Mouse (Mus musculus) small intestine, adult 2 months (tissue): ENCODE measurements around the gene Hoxb4.

Experiments
- CTCF ChIP-seq: fragments of 200-500 bp; IDR thresholded peaks from 2 replicates; pipeline ENCODE4 v1.5.1; 2012; ENCODE audit warnings: low read depth, mild to moderate bottlenecking, control low read depth, inconsistent platforms, low read length, moderate library complexity, mixed read lengths; ENCODE audit not compliant: insufficient replicate concordance, insufficient read length; ENCODE audit errors: extremely low read depth
- POLR2A ChIP-seq: fragments of 200-500 bp; IDR thresholded peaks from 2 replicates; pipeline ENCODE4 v1.6.1; 2012; ENCODE audit warnings: low read depth, mild to moderate bottlenecking, control low read depth, inconsistent platforms, low read length, moderate library complexity

DNA sequence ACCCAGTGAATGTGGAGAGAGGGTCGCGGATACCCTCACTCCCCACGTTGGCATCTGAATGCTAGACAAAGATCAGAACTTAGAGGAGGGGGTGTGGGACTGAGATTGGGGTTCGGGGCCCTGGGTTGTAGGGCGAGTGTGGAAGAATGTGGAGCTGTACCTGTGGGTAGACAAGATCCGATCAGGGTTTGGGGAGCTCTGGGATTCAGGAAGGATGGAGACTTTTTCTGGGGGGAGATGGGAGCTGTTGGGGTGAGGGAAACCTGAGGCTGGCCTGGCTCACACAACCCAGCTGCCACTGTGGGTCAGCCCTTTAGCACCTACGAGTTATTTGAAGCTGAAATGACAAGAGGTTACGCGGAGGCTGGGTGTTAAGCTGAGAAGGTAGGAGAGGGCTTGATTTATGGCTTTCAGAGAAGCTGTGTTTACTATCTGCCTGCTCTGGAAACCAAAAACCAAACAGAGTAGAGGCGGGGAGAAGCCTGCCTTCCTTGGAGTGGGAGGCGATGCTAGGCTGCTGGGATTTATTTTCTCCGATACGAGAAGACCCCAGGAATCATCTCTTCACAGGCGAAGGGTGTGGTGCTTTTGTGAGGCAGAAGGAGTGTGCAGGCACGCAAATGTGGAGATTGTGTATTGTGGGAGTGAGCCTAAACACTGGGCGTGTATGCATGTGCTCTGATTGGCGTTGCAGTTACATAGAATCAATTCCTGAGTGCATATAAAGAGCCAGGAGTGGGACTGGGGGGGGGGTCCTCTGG lies 15.4 kb downstream of the Hoxb4 start:
- TF ChIP-seq POLR2A (no peak), CTCF (no peak)
